Mouse (Mus musculus) skeletal muscle tissue, adult 2 months (tissue): ENCODE data around the gene Stox1.

Source experiments
- DNase-seq: peaks from one replicate; pipeline ENCODE4 v3.0.0-alpha.2; 2012; ENCODE audit warnings: low read depth, low spot score

Gene Stox1

GRCm38 (mm10) chr10:62668043-62668442 lies 57.9 kb downstream of the Stox1 start:
- no peak for DNase-seq

GRCm38 (mm10) chr10:62664963-62665590 lies 60.9 kb downstream of the Stox1 start:
- DNase-seq: peak; percentile 30

GRCm38 (mm10) chr10:62664171-62664570 lies 61.8 kb downstream of the Stox1 start:
- no peak for DNase-seq

- DNase-seq: no peak
These were observed 69.2 kb downstream of the Stox1 start for GRCm38 (mm10) chr10:62656711-62657110.

GRCm38 (mm10) chr10:62651961-62652360 lies 74.0 kb downstream of the Stox1 start:
- no peak for DNase-seq

GRCm38 (mm10) chr10:62650881-62651810 lies 74.8 kb downstream of the Stox1 start, which contains the start of gene Ddx50:
TSS of gene Ddx50 (minus strand) at chr10:62651218.
- DNase-seq: peak; percentile 99

GRCm38 (mm10) chr10:62650358-62650782 lies 75.6 kb downstream of the Stox1 start:
- DNase-seq: peak; percentile 5
